Mouse (Mus musculus): ENCODE results near the gene Mpp3.

- no peak for TF ChIP-seq GATA1 (IDR thresholded peaks at IDR 0.05; ENCODE audit: borderline replicate concordance, low read length)
- no peak for TF ChIP-seq FLI1 (IDR thresholded peaks at IDR 0.05; ENCODE audit: low read length)
Observed at GRCm38 (mm10) chr11:102072729-102073128, 44.5 kb upstream of the Mpp3 start.

All from megakaryocyte, embryonic 14.5 days (primary cell).